Mouse (Mus musculus) urinary bladder, adult 18-20 months (tissue): Measurements from ENCODE around the gene Tnfrsf1b.

Source experiments
- DNase-seq, 2 experiments: peaks; one replicate each; pipeline ENCODE4 v3.0.0; 2022; ENCODE audit warnings: low spot score in 2 of 2, mixed read lengths in 2 of 2

Gene Tnfrsf1b

GRCm38 (mm10) chr4:145220001-145220400, 26.7 kb downstream of the Tnfrsf1b start:
- DNase-seq: no peak

DNA sequence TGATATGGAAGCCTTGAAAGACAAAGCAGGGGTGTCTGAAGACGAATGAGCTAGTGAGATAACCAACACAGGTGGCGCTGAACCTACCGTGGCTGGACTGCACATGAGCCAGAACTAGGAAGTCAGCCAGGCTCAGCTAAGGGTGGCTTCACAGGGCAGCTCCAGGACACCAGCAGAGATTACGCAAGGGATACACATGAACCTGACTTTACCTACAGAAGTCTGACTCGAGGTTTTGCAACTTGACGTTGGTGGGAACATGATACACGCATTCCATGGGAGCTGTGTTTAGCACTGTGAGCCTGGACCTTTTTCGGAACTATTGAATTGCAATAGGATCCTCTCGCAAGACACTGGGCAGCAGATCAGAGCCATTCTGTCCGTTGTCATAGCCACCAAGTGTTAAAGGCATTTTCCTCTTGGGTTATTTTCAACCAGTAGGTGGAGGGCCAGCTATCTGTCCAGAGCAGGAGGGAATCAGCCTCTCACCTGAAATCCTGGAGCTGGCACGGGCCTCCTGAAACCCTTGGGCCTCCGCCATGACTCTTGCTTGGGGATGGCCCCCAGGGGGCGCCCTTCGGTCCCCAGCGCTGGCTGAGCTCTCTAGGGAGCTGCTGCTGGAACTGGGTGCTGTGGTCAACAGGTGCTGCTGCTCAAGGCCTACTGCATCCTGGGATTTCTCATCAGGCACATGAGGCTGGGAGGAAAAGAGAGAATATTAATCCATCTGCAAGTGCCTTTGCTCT, 27.3 kb downstream of the Tnfrsf1b start:
- peak in 1 of 2 experiments; percentile 29 for DNase-seq

DNA sequence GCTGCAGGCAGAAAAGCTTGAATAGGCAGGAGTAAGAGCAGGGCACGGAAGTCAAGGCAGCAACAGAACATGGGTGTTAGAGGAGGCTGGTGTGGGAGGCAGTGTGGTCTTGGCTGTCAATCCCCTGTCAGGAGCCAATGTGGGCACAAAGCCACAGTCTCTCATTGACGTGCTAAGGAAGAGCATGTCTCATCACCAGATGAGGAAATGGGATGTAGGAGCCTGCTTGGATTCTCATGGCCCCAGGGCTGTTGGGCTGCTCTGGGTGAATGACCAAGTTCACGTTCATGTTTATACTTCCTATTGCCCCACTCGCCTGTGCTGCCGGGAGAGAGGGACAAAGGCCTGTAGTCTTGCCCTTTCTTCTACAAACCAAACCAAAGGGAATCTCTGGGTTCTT, 28.8 kb downstream of the Tnfrsf1b start:
- no peak for DNase-seq

DNA sequence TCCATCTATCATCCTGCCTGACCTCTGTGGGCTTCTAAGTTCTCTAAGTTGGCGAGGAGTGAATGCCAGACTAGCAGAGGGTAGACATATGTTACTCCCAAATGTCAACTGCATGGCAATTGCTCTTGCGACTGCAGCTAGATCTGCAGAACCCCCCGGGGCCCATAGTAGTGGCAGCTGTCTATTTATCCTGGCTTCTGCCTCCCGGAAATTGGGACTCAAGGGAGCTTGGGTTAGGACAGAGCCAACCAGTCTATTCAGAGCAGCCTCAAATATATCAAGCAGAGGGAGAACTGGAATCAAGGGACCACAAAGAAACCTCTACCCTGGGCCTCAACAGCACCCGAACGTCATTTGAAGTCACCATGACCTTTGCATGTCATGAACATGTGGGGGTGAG, 29.6 kb downstream of the Tnfrsf1b start:
- DNase-seq: no peak

- no peak for DNase-seq
Measured at GRCm38 (mm10) chr4:145215396-145215795, 31.3 kb downstream of the Tnfrsf1b start.

DNA sequence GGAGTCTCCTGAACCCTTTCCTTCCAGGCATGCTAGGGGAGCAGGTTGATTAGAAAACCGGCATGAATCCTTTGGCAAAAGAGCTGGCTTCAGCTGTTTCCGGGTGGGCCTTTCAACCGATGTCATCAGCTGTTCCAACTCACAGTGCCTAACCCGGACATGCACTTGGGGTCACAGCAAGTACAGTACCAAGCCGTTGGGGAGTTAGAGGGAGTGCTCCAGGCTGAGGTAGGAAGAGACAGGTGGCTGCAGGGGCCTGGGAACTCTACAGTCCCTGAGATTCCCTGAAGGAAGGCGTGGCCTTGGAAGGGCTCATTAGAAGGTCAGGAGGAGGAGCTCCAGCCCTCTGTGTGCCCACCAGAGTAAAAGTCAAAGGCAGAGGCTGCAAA, 31.9 kb downstream of the Tnfrsf1b start:
- DNase-seq: no peak

DNA sequence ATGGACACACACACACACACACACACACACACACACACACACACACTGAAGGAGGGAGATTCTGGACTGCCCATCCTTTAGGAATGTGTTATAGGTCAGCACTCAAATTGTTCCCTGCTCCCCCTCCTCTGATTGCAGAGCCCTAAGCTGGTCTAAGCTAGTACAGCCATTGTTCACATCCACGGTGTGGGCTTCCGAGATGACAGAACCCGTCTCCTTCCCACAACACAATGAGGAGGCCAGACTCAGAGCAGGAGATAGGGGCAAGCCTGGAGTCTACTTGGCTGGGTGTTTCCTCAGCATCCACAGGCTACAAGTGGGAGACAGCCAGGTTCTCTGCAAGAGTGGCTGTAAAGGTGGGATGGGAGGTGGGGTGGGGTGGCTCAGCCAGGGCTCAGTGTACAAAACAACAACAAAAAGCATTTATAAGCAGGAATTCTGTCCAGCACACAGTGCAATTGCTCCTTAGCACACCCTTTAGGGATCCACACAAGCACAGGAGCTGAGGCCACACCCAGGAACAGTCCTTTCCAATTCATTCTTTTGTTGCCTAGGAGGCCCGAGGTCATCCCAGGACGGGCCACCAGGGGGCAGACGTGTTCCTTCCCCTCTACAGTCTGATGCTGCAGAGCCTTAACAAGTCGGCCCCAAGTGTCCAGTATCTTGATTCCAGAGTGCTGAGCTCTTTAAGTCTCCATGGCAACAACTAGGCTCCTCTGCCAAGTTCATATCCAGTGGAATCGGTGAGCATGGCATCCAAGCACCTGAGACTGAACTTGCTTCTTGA, 32.5 kb downstream of the Tnfrsf1b start:
- peak; percentile 87 to 91 for DNase-seq

DNA sequence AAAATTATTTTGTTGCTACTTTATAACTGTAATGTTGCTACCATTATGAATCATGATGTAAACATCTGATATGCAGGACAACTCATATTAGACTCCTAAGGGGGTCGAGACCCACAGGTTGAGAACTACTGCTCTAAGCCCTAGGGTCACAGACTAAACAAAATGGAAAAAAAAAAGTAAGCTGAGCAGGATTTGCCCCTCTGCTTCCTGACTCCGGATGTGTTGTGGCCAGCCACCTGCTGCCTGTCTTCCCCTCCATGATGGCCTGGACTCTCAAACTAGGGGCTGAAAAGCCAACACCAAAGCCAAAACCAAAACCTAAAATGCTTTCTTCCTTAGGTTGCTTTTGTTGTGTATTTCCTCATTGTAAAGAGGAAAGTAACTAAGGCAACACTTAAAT, 35.6 kb downstream of the Tnfrsf1b start:
- no peak for DNase-seq

GRCm38 (mm10) chr4:145210564-145210963, 36.1 kb downstream of the Tnfrsf1b start:
- no peak for DNase-seq

DNA sequence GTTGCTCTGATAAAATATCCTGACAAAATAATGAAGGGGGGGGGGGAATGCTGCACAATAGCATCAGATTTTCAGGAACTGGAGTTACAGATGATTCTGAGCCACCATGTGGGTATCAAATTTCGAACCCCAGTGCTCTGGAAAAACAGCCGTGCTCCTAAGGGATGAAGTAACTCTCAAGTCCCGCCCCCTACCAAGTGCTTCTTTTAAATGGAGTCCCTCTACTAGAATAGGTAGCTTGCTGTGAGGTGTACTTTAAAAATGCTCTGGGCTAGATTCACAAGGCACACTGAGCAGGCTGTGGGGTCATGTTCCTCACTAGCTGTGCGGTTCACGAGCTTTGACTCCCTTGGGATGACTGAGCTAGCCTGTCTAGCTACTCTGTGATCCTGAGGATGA, 37.0 kb downstream of the Tnfrsf1b start:
- no peak for DNase-seq

DNA sequence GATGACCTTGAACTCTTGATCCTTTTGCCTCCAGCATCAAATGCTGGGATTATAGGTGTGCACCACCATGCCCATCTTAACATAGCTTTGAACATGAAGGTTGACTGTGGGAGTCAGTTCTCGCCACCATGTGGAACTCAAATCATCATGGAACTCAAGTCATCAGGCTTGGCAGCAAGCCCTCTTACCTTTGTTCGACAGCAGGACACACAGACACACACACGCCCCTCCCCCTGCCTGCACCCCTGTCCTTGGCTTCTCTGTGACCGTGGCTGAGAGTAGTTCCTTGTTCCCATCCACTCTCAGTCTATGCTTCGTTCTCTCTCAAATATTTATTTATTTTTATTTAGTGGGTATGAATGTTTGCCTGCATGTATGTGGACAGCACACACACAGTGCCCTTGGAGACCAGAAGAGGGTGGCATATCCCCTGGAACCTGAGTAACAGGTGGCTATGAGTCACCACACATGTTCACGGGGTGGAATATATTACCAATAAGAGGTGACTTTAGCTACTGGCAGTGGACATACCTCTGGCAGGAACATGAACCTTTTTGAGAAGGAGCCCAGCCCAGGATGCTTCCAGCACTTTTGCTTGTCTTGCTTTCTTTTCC, 37.5 kb downstream of the Tnfrsf1b start:
- DNase-seq: no peak

GRCm38 (mm10) chr4:145207718-145208371, 38.8 kb downstream of the Tnfrsf1b start:
- DNase-seq: no peak

DNA sequence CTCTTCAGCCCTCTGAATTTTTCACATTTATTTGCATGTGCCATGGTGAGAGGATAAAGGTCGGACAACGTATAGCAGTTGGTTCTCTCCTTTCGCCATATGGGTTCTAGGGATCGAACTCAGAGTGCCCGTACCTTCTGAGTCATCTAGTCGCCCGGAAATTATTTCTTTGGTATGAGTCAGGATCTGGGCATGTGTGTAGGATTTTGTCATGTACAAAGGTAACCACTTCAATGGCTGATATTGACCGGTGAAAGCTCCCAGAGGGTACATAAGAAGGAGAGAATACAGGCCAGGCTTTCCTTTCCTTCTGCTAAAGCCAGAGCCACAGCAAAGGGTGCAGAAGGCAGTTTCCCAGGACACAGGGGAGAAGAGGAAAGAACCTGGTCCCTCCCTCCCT, 41.9 kb downstream of the Tnfrsf1b start:
- no peak for DNase-seq

GRCm38 (mm10) chr4:145203305-145203704, 43.4 kb downstream of the Tnfrsf1b start:
- DNase-seq: no peak

DNA sequence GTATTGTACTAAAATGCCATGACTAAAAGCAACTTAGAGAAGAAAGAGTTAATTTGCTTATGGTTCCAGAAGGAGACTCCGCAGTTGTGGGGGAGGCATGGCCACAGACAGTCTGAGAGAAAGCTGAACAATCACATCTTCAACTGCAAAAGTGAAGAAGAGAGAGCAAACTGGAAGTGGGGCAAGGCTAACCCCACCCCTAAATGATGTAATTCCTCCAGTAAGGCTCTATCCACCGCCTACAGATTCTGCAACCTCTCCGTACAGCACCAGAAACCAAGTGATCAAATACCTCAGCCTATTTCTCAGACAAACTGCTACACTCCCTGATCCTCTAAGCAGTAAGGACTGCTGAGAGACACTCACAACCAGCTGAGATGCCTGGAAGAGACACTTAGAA, 45.2 kb downstream of the Tnfrsf1b start:
- no peak for DNase-seq

DNA sequence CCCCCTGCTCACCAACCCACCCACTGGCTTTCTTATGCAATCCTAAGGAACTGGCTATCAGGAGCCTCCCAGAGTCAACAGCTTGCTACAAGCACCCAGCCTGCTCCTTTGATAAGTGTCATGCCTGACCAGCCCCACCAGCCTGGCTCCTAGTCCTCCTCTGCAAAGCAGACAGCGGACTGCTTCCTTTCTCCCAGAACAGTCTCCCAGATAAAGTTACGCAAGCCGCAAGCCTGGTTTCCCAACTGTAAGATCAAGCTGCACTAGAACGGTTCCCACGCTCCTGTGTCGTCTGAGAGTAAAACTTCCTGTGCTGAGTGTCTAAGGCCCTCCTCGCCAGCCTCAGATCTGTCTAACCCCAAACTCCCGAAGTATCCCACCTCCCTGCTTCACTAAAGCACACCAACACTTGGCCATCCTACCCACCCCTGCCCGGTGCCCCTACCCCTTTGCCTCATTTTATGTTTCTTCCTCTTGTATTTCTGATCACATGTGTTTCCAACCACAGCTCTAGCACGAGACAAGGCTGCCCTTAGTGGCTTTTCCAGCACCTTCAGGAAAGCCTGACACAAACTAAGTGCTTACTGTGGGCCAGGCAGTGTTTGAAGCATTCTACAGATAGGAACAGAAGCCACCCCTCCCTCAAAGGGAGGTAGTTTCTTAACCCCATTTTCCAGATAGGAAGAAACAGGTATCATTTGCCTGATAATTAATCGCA, 46.5 kb downstream of the Tnfrsf1b start:
- peak; percentile 14 to 48 for DNase-seq

DNA sequence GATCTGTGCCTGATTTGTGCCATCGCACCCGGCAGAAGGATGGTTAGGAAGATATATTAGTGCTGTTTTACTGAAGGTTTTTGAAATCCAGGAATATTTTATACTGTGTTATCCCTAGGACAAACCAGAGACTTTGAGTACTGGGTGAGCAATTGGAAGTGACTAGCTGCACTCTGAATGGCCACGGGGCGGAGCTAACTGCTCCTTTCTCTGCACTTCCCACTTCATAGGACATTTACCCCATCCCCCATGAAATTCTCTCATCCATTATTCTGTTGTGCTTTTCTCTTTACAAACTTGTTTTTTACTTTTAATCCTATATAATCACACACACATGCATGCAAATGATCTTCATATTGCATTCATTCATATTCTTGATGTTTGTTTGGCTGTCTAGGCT, 50.1 kb downstream of the Tnfrsf1b start:
- no peak for DNase-seq

GRCm38 (mm10) chr4:145195172-145195571, 51.5 kb downstream of the Tnfrsf1b start:
- DNase-seq: no peak

DNA sequence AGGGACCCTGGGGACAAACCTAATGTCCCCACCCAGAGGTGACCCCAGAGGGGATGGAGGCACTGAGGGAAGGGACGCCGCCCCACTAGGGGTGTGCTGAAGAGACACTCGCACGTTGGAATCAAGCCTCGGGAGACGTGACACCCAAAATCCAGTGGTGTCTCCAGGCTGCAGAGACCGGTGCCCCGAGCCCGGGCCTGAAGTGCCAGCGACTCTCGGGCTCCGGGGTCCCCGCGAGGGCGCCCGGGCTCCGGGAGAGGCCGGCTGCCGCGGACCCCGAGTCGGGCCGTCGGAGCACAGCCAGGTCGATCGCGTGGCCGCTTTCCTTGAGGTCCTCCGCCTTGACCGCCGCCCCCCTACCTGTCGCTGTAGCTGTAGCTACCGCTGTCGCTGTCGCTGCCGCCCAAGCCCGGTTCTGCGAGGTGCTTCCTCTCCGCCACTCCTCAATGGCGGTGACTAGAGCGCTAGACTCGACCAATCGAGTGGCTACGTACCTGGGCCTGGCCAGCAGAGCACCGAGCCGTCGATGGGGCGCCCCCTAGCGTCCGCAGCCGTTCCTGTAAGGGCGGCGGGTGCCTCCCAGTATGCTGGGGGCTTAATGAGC, 52.0 kb downstream of the Tnfrsf1b start, which contains the start of gene Vps13d:
Vps13d (minus strand) TSS at position 447 of the 604 bp plus-strand sequence.
- DNase-seq: peak; percentile 73 to 80

DNA sequence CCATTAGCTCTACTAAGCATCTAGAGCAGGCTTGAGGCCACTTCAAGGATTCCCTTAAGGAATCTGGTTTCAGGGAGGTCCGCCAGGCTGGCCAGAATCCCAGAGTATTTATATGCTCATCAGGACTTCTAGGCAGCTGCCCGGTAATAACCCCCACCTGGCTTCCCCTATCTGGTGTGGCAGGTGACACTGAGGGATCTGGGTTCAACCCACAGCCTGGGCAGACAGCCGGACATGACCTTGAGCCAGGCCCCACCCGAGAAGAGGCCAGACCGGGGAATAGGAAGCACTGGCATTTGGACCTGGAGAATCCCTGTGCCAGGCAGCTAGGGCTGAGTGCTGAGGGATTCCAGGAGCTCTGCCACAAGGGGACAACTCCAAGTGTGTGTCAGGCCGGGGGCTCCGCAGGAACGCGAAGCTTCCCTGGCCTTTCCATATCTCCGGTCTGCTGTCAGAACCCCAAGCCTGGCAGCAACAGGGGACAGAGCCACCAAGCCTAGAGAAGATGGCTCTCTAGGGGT, 52.6 kb downstream of the Tnfrsf1b start:
- peak in 1 of 2 experiments; percentile 19 for DNase-seq

- DNase-seq: no peak
Measured at GRCm38 (mm10) chr4:145193406-145193805, 53.3 kb downstream of the Tnfrsf1b start.
